Mouse (Mus musculus) bone marrow macrophage, adult 2 months (primary cell): ENCODE measurements around the gene Ptgr2.

Source experiments
- CTCF ChIP-seq: IDR thresholded peaks from 2 replicates; pipeline ENCODE4 v1.5.1; 2012; ENCODE audit warnings: low read depth, mild to moderate bottlenecking, low read length, moderate library complexity
- POLR2A ChIP-seq: IDR thresholded peaks from 2 replicates; pipeline ENCODE4 v1.6.1; 2012; ENCODE audit warnings: mild to moderate bottlenecking, low read depth, low read length, borderline replicate concordance

DNA sequence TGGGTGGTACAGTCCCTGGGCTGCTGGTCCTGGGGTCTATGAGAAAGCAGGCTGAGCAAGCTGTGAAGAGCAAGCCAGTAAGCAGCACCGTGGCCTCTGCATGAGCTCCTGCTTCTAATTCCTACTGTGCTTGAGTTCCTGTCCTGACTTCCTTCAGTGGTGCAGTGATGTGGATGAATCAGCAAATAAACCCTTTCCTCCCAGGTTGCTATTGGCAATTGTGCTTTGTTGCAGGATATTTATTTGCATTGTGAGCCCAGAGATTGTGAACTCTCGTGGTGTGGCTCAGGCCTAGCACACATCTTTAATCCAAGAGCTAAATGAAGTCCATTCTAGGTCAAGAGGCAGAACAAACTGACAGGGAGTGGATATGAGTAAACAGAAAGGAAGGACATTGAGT lies 8.7 kb upstream of the Ptgr2 start:
- TF ChIP-seq CTCF (no peak), POLR2A (no peak)
